In genomic region chr11:51620084-51620483, GRCm38 (mm10) we compare ENCODE assay signal across 8 mouse cellular contexts. TPM values are rescaled to one million over a fixed set of nuclear protein-coding genes. Genes with fewer than 3 reads are reported as not detected.
A peak's percentile ranks its signal among the peaks of the same experiment; 100 is the strongest.
DNase-seq lines count a peak whose midpoint lies in the region; ATAC-seq and TF ChIP-seq lines count a peak whose summit lies in the region.

No protein-coding gene starts in this region.

- peaks cover 7% of the 10 kb centered on the region for H3K4me1 ChIP-seq in testis, adult 2 months (ENCODE audit: control insufficient read depth, insufficient read depth, low read length)
- peaks cover 22% of the 10 kb centered on the region for H3K4me1 ChIP-seq in liver, embryonic 11.5 days (replicated peaks; ENCODE audit: control insufficient read depth, insufficient read depth, low read length)
- peaks cover 2% of the 10 kb centered on the region; the same call in 1 of the 2 replicates for H3K4me1 ChIP-seq in stomach, postnatal 0 days (replicated peaks; ENCODE audit: control insufficient read depth, insufficient read depth)

- under 1% methylated on average over 11 of the region's 11 CpGs for WGBS in liver, embryonic 11.5 days
- WGBS in stomach, postnatal 0 days = 0% methylated on average over 11 of the region's 11 CpGs

- TF ChIP-seq EP300 in stomach, postnatal 0 days (optimal IDR thresholded peaks at IDR 0.05) = no peak

- no peak for TF ChIP-seq POLR2A in testis, adult 2 months (IDR thresholded peaks at IDR 0.05; ENCODE audit: control insufficient read depth, low read depth, low read length)

- no peak for ATAC-seq in liver, embryonic 11.5 days (replicated peaks; ENCODE audit: low FRiP score)
- ATAC-seq in stomach, postnatal 0 days (ENCODE audit: low FRiP score, low TSS enrichment) = no peak

- peak overlapping the region; percentile 90 for H3K4me2 ChIP-seq in liver, embryonic 11.5 days
- peak overlapping the region; percentile 82 for H3K4me2 ChIP-seq in stomach, postnatal 0 days (replicated peaks; ENCODE audit: low read depth)

- H3K27ac ChIP-seq in gastrocnemius, adult 2 months = peak overlapping the region; percentile 93
- peak overlapping the region; percentile 83 for H3K27ac ChIP-seq in testis, adult 2 months (ENCODE audit: control insufficient read depth, insufficient read depth, low read depth, low read length)
- peak overlapping the region; percentile 28; the same call in 1 of the 2 replicates for H3K27ac ChIP-seq in liver, embryonic 11.5 days (ENCODE audit: low read depth, low read length)
- H3K27ac ChIP-seq in stomach, postnatal 0 days (replicated peaks) = peak overlapping the region; percentile 84

- no peak for DNase-seq in gastrocnemius, adult 2 months
- DNase-seq in gastrocnemius, postnatal 36 days = no peak
- no peak for DNase-seq in testis, postnatal 10 days (ENCODE audit: low spot score)
- DNase-seq in liver, embryonic 11.5 days (ENCODE audit: low spot score) = no peak
- DNase-seq in stomach, postnatal 0 days (ENCODE audit: low spot score) = no peak
- DNase-seq in cerebellum, adult 8-10 months = no peak
- DNase-seq in left cerebral cortex, postnatal 36 days (ENCODE audit: low spot score in 2 of 2) = no peak

- H3K27me3 ChIP-seq in testis, adult 2 months (ENCODE audit: control insufficient read depth, insufficient read depth, low read length) = no peaks in the 10 kb centered on the region
- H3K27me3 ChIP-seq in liver, embryonic 11.5 days (replicated peaks; ENCODE audit: control insufficient read depth, insufficient read depth, low read length) = no peaks in the 10 kb centered on the region
- H3K27me3 ChIP-seq in stomach, postnatal 0 days (ENCODE audit: control insufficient read depth, insufficient read depth, low read length) = no peaks in the 10 kb centered on the region

- intact Hi-C loops in gastrocnemius, adult 2 months (cut with DNase I) = loop anchor here (2.0 kb wide), 1 partner anchor 15 kb away; the partner anchor contains the start of gene Rmnd5b
- intact Hi-C loops in gastrocnemius, postnatal 36 days (cut with DNase I) = no loop called here
- intact Hi-C loops in left cerebral cortex, postnatal 36 days (cut with DNase I) = no loop called here

- H3K4me3 ChIP-seq in gastrocnemius, adult 2 months = peak overlapping the region; percentile 95
- peak overlapping the region; percentile 97 for H3K4me3 ChIP-seq in testis, adult 2 months (ENCODE audit: control insufficient read depth, low read depth, low read length)
- H3K4me3 ChIP-seq in liver, embryonic 11.5 days (ENCODE audit: low read depth, low read length) = peak overlapping the region; percentile 80
- peak overlapping the region; percentile 83 for H3K4me3 ChIP-seq in stomach, postnatal 0 days (ENCODE audit: low read depth, low read length)

- TF ChIP-seq CTCF in gastrocnemius, adult 2 months (IDR thresholded peaks at IDR 0.05) = no peak
- TF ChIP-seq CTCF in testis, adult 2 months (IDR thresholded peaks at IDR 0.05; ENCODE audit: control insufficient read depth, insufficient read depth, insufficient replicate concordance, low read depth, low read length) = no peak
- TF ChIP-seq CTCF in stomach, postnatal 0 days (IDR thresholded peaks at IDR 0.05; ENCODE audit: low read depth) = no peak

- peak overlapping the region; percentile 78 for H3K9ac ChIP-seq in liver, embryonic 11.5 days (ENCODE audit: low read depth, low read length)
- H3K9ac ChIP-seq in stomach, postnatal 0 days (ENCODE audit: low read length) = peak overlapping the region; percentile 85

- H3K36me3 ChIP-seq in testis, adult 2 months (ENCODE audit: control insufficient read depth, insufficient read depth, low read length) = no peaks in the 10 kb centered on the region; the same call in 1 of the 2 replicates
- H3K36me3 ChIP-seq in liver, embryonic 11.5 days (ENCODE audit: control insufficient read depth, insufficient read depth, low read length) = peaks cover 31% of the 10 kb centered on the region
- peaks cover 20% of the 10 kb centered on the region for H3K36me3 ChIP-seq in stomach, postnatal 0 days (ENCODE audit: control insufficient read depth, insufficient read depth, low read length)

- H3K9me3 ChIP-seq in liver, embryonic 11.5 days (ENCODE audit: control insufficient read depth, low read length) = no peaks in the 10 kb centered on the region
- H3K9me3 ChIP-seq in stomach, postnatal 0 days (ENCODE audit: control insufficient read depth, low read length) = no peaks in the 10 kb centered on the region

RNA-seq across cellular contexts. Expression of gene Nhp2, which starts 0.5 kb away (rescaled TPM):
- total RNA-seq in gastrocnemius, adult 2 months (2021) = 10 to 100 TPM; 24.9 to 25.7 TPM
- total RNA-seq in gastrocnemius, postnatal 36 days (2021) = 10 to 100 TPM; 21.0 to 24.7 TPM
- polyA plus RNA-seq in testis, adult 2 months (2012; rRNA removed) = 32.0 and 33.5 TPM in 2 replicates
- polyA plus RNA-seq in liver, embryonic 11.5 days (2014; fragmentation: Nextera tagmentation; extraction: Ambion mirVana) = 347 and 349 TPM in 2 replicates
- polyA plus RNA-seq in stomach, postnatal 0 days (2015; fragmentation: Nextera tagmentation; extraction: Ambion mirVana) = 134 and 144 TPM in 2 replicates
- total RNA-seq in left cerebral cortex, postnatal 36 days (2021) = 10 to 100 TPM; 44.7 to 52.4 TPM

RNA-seq across cellular contexts. Expression of gene Hnrnpab, which starts 13.4 kb away (rescaled TPM):
- total RNA-seq in gastrocnemius, adult 2 months (2021) = 100 to 1,000 TPM in 1 of 2 experiments, 10 to 100 TPM in 1; 95.0 to 112 TPM
- total RNA-seq in gastrocnemius, postnatal 36 days (2021) = 100 to 1,000 TPM in 1 of 2 experiments, 10 to 100 TPM in 1; 93.4 to 103 TPM
- 85.0 and 97.4 TPM in 2 replicates for polyA plus RNA-seq in testis, adult 2 months (2012; rRNA removed)
- polyA plus RNA-seq in liver, embryonic 11.5 days (2014; fragmentation: Nextera tagmentation; extraction: Ambion mirVana) = 552 and 577 TPM in 2 replicates
- polyA plus RNA-seq in stomach, postnatal 0 days (2015; fragmentation: Nextera tagmentation; extraction: Ambion mirVana) = 204 and 215 TPM in 2 replicates
- 100 to 1,000 TPM; 121 to 126 TPM for total RNA-seq in left cerebral cortex, postnatal 36 days (2021)

RNA-seq across cellular contexts. Expression of gene Rmnd5b, which starts 15.6 kb away (rescaled TPM):
- 10 to 100 TPM; 11.4 to 11.6 TPM for total RNA-seq in gastrocnemius, adult 2 months (2021)
- 10 to 100 TPM in 1 of 2 experiments, 1 to 10 TPM in 1; 8.5 to 12.1 TPM for total RNA-seq in gastrocnemius, postnatal 36 days (2021)
- 66.5 and 73.1 TPM in 2 replicates for polyA plus RNA-seq in testis, adult 2 months (2012; rRNA removed)
- 47.8 and 52.2 TPM in 2 replicates for polyA plus RNA-seq in liver, embryonic 11.5 days (2014; fragmentation: Nextera tagmentation; extraction: Ambion mirVana)
- 34.6 and 35.3 TPM in 2 replicates for polyA plus RNA-seq in stomach, postnatal 0 days (2015; fragmentation: Nextera tagmentation; extraction: Ambion mirVana)
- total RNA-seq in left cerebral cortex, postnatal 36 days (2021) = 10 to 100 TPM; 58.0 to 58.9 TPM

RNA-seq across cellular contexts. Expression of gene N4bp3, which starts 30.6 kb away (rescaled TPM):
- 1 to 10 TPM; 2.7 to 4.2 TPM for total RNA-seq in gastrocnemius, adult 2 months (2021)
- total RNA-seq in gastrocnemius, postnatal 36 days (2021) = 1 to 10 TPM; 3.3 to 6.0 TPM
- 16.3 and 19.0 TPM in 2 replicates for polyA plus RNA-seq in testis, adult 2 months (2012; rRNA removed)
- polyA plus RNA-seq in liver, embryonic 11.5 days (2014; fragmentation: Nextera tagmentation; extraction: Ambion mirVana) = 7.2 and 7.9 TPM in 2 replicates
- polyA plus RNA-seq in stomach, postnatal 0 days (2015; fragmentation: Nextera tagmentation; extraction: Ambion mirVana) = 16.1 and 16.8 TPM in 2 replicates
- 10 to 100 TPM; 11.8 to 15.0 TPM for total RNA-seq in left cerebral cortex, postnatal 36 days (2021)

RNA-seq across cellular contexts. Expression of gene D930048N14Rik, which starts 30.7 kb away (rescaled TPM):
- under 1 TPM; 0.20 to 0.31 TPM for total RNA-seq in gastrocnemius, adult 2 months (2021)
- total RNA-seq in gastrocnemius, postnatal 36 days (2021) = under 1 TPM; 0.18 to 0.30 TPM
- 5.1 and 5.3 TPM in 2 replicates for polyA plus RNA-seq in testis, adult 2 months (2012; rRNA removed)
- polyA plus RNA-seq in liver, embryonic 11.5 days (2014; fragmentation: Nextera tagmentation; extraction: Ambion mirVana) = 1.3 and 1.5 TPM in 2 replicates
- 2.0 and 2.3 TPM in 2 replicates for polyA plus RNA-seq in stomach, postnatal 0 days (2015; fragmentation: Nextera tagmentation; extraction: Ambion mirVana)
- total RNA-seq in left cerebral cortex, postnatal 36 days (2021) = 1 to 10 TPM in 1 of 2 experiments, under 1 TPM in 1; 0.81 to 1.6 TPM

Comparison
In these comparisons a context has a peak if more than half of its experiments do, and no peak if none do; other contexts are left out.
1. H3K27ac ChIP-seq: peak in every context shown above with its lines; median percentile 93 in gastrocnemius, adult 2 months; 84 in stomach, postnatal 0 days; 83 in testis, adult 2 months; 28 in liver, embryonic 11.5 days.
2. RNA of gene Rmnd5b, which starts 15.6 kb away (total RNA-seq): 58.0 to 58.9 TPM in left cerebral cortex, postnatal 36 days; 8.5 to 12.1 TPM in gastrocnemius, postnatal 36 days and 11.4 to 11.6 TPM in gastrocnemius, adult 2 months; every median in the first group is over 4 times any median in the second.
3. Peak in every context shown above with its lines, with median percentiles within 50 percentile points of each other: H3K4me3 ChIP-seq.